Mouse (Mus musculus): Measurements from ENCODE around the gene Lrpprc.

GRCm38 (mm10) chr17:84707407-84707806, 83.2 kb downstream of the Lrpprc start:
- no peak for TF ChIP-seq POLR2A (IDR thresholded peaks at IDR 0.05; ENCODE audit: extremely low read depth, insufficient read depth, low read length)
- peak; percentile 35; the same call in 1 of the 2 replicates for TF ChIP-seq CTCF (IDR thresholded peaks at IDR 0.05; ENCODE audit: low read depth, low read length)

Data from liver, adult 2 months (tissue).